Mouse (Mus musculus): ENCODE data around the gene Lcn11.

DNA sequence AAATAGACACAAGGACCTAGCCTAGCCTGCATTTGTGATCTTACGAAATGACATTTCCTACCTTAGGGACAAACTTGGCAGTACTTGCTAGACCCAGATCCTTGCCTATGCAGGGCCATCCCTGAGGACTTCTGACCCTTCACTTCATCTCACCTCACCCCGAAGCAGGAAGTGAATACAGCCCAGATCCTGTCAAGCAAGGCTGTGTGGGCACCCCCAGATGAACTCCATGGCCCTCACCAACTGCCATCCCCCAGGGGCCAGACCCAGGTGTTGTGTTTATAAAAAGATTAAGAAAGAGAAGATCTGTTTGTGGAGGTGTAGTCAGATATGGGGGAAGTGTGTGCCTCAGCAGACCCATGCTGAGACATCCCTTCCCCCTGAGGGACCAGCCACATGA, 2.2 kb upstream of the Lcn11 start:
- no peak for TF ChIP-seq CTCF (IDR thresholded peaks at IDR 0.05 in 2 of 3, conservative IDR thresholded peaks at IDR 0.05 in 1 of 3; ENCODE audit: control insufficient read depth in 1 of 3, insufficient read depth in 1 of 3, low read depth in 2 of 3, low read length in 3 of 3, poor library complexity in 1 of 3, severe bottlenecking in 1 of 3)
- no peak for TF ChIP-seq NELFE (IDR thresholded peaks at IDR 0.05; ENCODE audit: low read depth, low read length)
- TF ChIP-seq POLR2A (IDR thresholded peaks at IDR 0.05; ENCODE audit: control insufficient read depth in 1 of 2, insufficient read depth in 1 of 2, low read depth in 1 of 2, low read length in 2 of 2, poor library complexity in 1 of 2) = no peak
- no peak for TF ChIP-seq HCFC1 (IDR thresholded peaks at IDR 0.05; ENCODE audit: low read depth, low read length)
- no peak for TF ChIP-seq ZC3H11A (IDR thresholded peaks at IDR 0.05; ENCODE audit: low read depth, low read length)
- TF ChIP-seq POLR2AphosphoS2 (IDR thresholded peaks at IDR 0.05; ENCODE audit: low read length) = no peak
- TF ChIP-seq CHD1 (IDR thresholded peaks at IDR 0.05; ENCODE audit: low read depth, low read length) = no peak
- TF ChIP-seq EP300 (IDR thresholded peaks at IDR 0.05; ENCODE audit: low read depth in 1 of 2, low read length in 2 of 2) = no peak
- TF ChIP-seq UBTF (IDR thresholded peaks at IDR 0.05; ENCODE audit: borderline replicate concordance, insufficient read depth, low read depth, low read length) = no peak

All from MEL (cell line).